Mouse (Mus musculus): ENCODE data around the gene Etv3. TPM values are rescaled to one million over a fixed set of nuclear protein-coding genes. Genes with fewer than 3 reads are reported as not detected.

The Etv3 gene
- total and polyA plus RNA-seq, 3 experiments, result 12.6 to 24.1 (median 16.8) TPM

- no peak overlapping the region for H3K9ac ChIP-seq (ENCODE audit: insufficient read depth, low read depth)
- TF ChIP-seq ELF1 (IDR thresholded peaks at IDR 0.05; ENCODE audit: low read depth, low read length) (no peak), ZMIZ1 (IDR thresholded peaks at IDR 0.05; ENCODE audit: low read depth, low read length) (no peak), UBTF (IDR thresholded peaks at IDR 0.05; ENCODE audit: low read depth, low read length) (no peak), MYC (IDR thresholded peaks at IDR 0.05; ENCODE audit: low read depth, low read length) (no peak), CHD1 (IDR thresholded peaks at IDR 0.05; ENCODE audit: low read depth, low read length) (no peak), HCFC1 (IDR thresholded peaks at IDR 0.05; ENCODE audit: low read depth, low read length) (no peak), POLR2AphosphoS2 (IDR thresholded peaks at IDR 0.05; ENCODE audit: low read depth, low read length) (no peak), E2F4 (IDR thresholded peaks at IDR 0.05; ENCODE audit: insufficient replicate concordance, low read depth, low read length) (no peak), MAFK (IDR thresholded peaks at IDR 0.05; ENCODE audit: insufficient replicate concordance, low read length) (no peak), GABPA (IDR thresholded peaks at IDR 0.05; ENCODE audit: insufficient replicate concordance, low read depth, low read length) (no peak), ZKSCAN1 (IDR thresholded peaks at IDR 0.05; ENCODE audit: borderline replicate concordance, low read depth, low read length) (no peak), SMC3 (IDR thresholded peaks at IDR 0.05; ENCODE audit: low read depth, low read length) (no peak), EP300 (IDR thresholded peaks at IDR 0.05; ENCODE audit: low read length) (no peak), CHD2 (IDR thresholded peaks at IDR 0.05; ENCODE audit: low read length) (no peak), USF1 (IDR thresholded peaks at IDR 0.05; ENCODE audit: low read depth, low read length) (no peak), USF2 (conservative IDR thresholded peaks at IDR 0.05; ENCODE audit: low read depth, low read length) (no peak), NRF1 (IDR thresholded peaks at IDR 0.05; ENCODE audit: low read depth, low read length) (no peak)
- no peak overlapping the region for H3K27ac ChIP-seq (ENCODE audit: insufficient read depth, low read depth)
- in situ Hi-C loops (cut with MboI; ENCODE audit: low pct_ligation_motif_present, low pct_unique_long_range_greater_than_20kb, low sequenced_read_pairs) (no loop called here), dilution Hi-C loops (cut with MboI; ENCODE audit: extremely low pct_ligation_motif_present, extremely low pct_unique_long_range_greater_than_20kb, low sequenced_read_pairs) (no loop called here)
- no peaks in the 10 kb centered on the region for H3K9me3 ChIP-seq (replicated peaks; ENCODE audit: low read length)
- H3K27me3 ChIP-seq (replicated peaks), result no peaks in the 10 kb centered on the region
- peaks cover 4% of the 10 kb centered on the region for H3K79me2 ChIP-seq (replicated peaks; ENCODE audit: control insufficient read depth, extremely low read depth, insufficient read depth, poor library complexity, severe bottlenecking)
- H3K4me2 ChIP-seq (ENCODE audit: insufficient read depth, low read depth, poor library complexity, severe bottlenecking), result no peak overlapping the region
- H3K4me3 ChIP-seq (replicated peaks in 1 of 3; ENCODE audit: low read depth in 2 of 3, low read length in 2 of 3, poor library complexity in 1 of 3), result no peak overlapping the region
- peaks cover 17 to 37% of the 10 kb centered on the region in 2 experiments for H3K4me1 ChIP-seq (ENCODE audit: control insufficient read depth in 1 of 2, insufficient read depth in 2 of 2)
- DNase-seq (ENCODE audit: extremely low read depth), result no peak
- H3K36me3 ChIP-seq (replicated peaks in 1 of 2; ENCODE audit: control insufficient read depth in 1 of 2, insufficient read depth in 1 of 2, low read length in 1 of 2), result peaks cover 68 to 97% of the 10 kb centered on the region in 2 experiments
Measured at GRCm38 (mm10) chr3:87533667-87534378, 8.6 kb downstream of the Etv3 start.

GRCm38 (mm10) chr3:87538034-87538433 is 12.8 kb downstream of the Etv3 start:
- Histone ChIP-seq H3K36me3 (replicated peaks in 1 of 2; ENCODE audit: control insufficient read depth in 1 of 2, insufficient read depth in 1 of 2, low read length in 1 of 2) (peaks cover 47 to 94% of the 10 kb centered on the region in 2 experiments), H3K79me2 (replicated peaks; ENCODE audit: control insufficient read depth, extremely low read depth, insufficient read depth, poor library complexity, severe bottlenecking) (peaks cover 2% of the 10 kb centered on the region), H3K9ac (ENCODE audit: insufficient read depth, low read depth) (no peak overlapping the region), H3K4me1 (ENCODE audit: control insufficient read depth in 1 of 2, insufficient read depth in 2 of 2) (peaks cover 28 to 59% of the 10 kb centered on the region in 2 experiments), H3K27ac (ENCODE audit: insufficient read depth, low read depth) (peak overlapping the region; percentile 35), H3K9me3 (replicated peaks; ENCODE audit: low read length) (no peaks in the 10 kb centered on the region), H3K4me3 (replicated peaks in 1 of 3; ENCODE audit: low read depth in 2 of 3, low read length in 2 of 3, poor library complexity in 1 of 3) (no peak overlapping the region), H3K4me2 (ENCODE audit: insufficient read depth, low read depth, poor library complexity, severe bottlenecking) (0 out of 2 replicates have a peak overlapping the region, but pooled peaks have one; percentile 0), H3K27me3 (replicated peaks) (no peaks in the 10 kb centered on the region)
- dilution Hi-C loops (cut with MboI; ENCODE audit: extremely low pct_ligation_motif_present, extremely low pct_unique_long_range_greater_than_20kb, low sequenced_read_pairs), result no loop called here
- DNase-seq (ENCODE audit: extremely low read depth), result no peak
- no peak for TF ChIP-seq GABPA (IDR thresholded peaks at IDR 0.05; ENCODE audit: insufficient replicate concordance, low read depth, low read length)
- TF ChIP-seq BHLHE40 (IDR thresholded peaks at IDR 0.05; ENCODE audit: low read depth, low read length), result peak; percentile 94
- TF ChIP-seq ETS1 (conservative IDR thresholded peaks at IDR 0.05; ENCODE audit: low read depth, low read length), result peak; percentile 26; the same call in 1 of the 2 replicates
- in situ Hi-C loops (cut with MboI; ENCODE audit: low pct_ligation_motif_present, low pct_unique_long_range_greater_than_20kb, low sequenced_read_pairs), result no loop called here
